Mouse (Mus musculus) gastrocnemius, postnatal 36 days (tissue): ENCODE measurements around the gene Hoxd3. TPM values are rescaled to one million over a fixed set of nuclear protein-coding genes. Genes with fewer than 3 reads are reported as not detected.

Experiments used
- DNase-seq, 2 experiments: peaks; one replicate each; pipeline ENCODE4 v3.0.0; 2022
- intact Hi-C: fragments of 180-260 bp; cut with DNase I; formaldehyde crosslinking; loops from one replicate; pipeline ENCODE4 v1.15.1; 2025
- total RNA-seq, 2 experiments: library from RNA; stranded (reverse); gene quantifications; 2 replicates each; pipeline ENCODE4 v1.2.3; 2021

Gene Hoxd3
- total RNA-seq, 2 experiments from 2014 or later: 0.32 TPM; not detected in 1

- intact Hi-C loops: no loop called here
These were observed 25.9 kb downstream of the Hoxd3 start for GRCm38 (mm10) chr2:74737578-74738070.

GRCm38 (mm10) chr2:74738623-74739475 lies 27.1 kb downstream of the Hoxd3 start:
- no peak for DNase-seq
- intact Hi-C loops: no loop called here

More at GRCm38 (mm10) chr2:74737578-74738070, 25.9 kb downstream of the Hoxd3 start:
- DNase-seq: no peak

GRCm38 (mm10) chr2:74739476-74739800 lies 27.7 kb downstream of the Hoxd3 start:
- DNase-seq: no peak
- intact Hi-C loops: no loop called here

- no peak for DNase-seq
- intact Hi-C loops: no loop called here
These were observed 28.1 kb downstream of the Hoxd3 start for GRCm38 (mm10) chr2:74739869-74740268.

GRCm38 (mm10) chr2:74740311-74741091 lies 28.8 kb downstream of the Hoxd3 start:
- intact Hi-C loops: no loop called here

GRCm38 (mm10) chr2:74741252-74741978 lies 29.7 kb downstream of the Hoxd3 start:
- intact Hi-C loops: no loop called here
- no peak for DNase-seq

More at GRCm38 (mm10) chr2:74740311-74741091, 28.8 kb downstream of the Hoxd3 start:
- no peak for DNase-seq

GRCm38 (mm10) chr2:74741979-74742277 lies 30.2 kb downstream of the Hoxd3 start:
- no peak for DNase-seq
- intact Hi-C loops: no loop called here

GRCm38 (mm10) chr2:74745540-74746297 lies 34.0 kb downstream of the Hoxd3 start:
- no peak for DNase-seq
- intact Hi-C loops: no loop called here

GRCm38 (mm10) chr2:74746298-74746921 lies 34.7 kb downstream of the Hoxd3 start:
- DNase-seq: no peak
- intact Hi-C loops: no loop called here

GRCm38 (mm10) chr2:74747006-74747405 lies 35.3 kb downstream of the Hoxd3 start:
- DNase-seq: no peak
- intact Hi-C loops: no loop called here

- intact Hi-C loops: no loop called here
- DNase-seq: no peak
These were observed 36.0 kb downstream of the Hoxd3 start for GRCm38 (mm10) chr2:74747661-74748141.

- intact Hi-C loops: no loop called here
- no peak for DNase-seq
These were observed 36.8 kb downstream of the Hoxd3 start for GRCm38 (mm10) chr2:74748436-74748995.

- intact Hi-C loops: no loop called here
- no peak for DNase-seq
These were observed 37.8 kb downstream of the Hoxd3 start for GRCm38 (mm10) chr2:74749337-74750121.

GRCm38 (mm10) chr2:74750731-74751250 lies 39.1 kb downstream of the Hoxd3 start:
- no peak for DNase-seq
- intact Hi-C loops: loop anchor here (1.0 kb wide), 1 partner anchor 31 kb away; no protein-coding TSS in a partner anchor

GRCm38 (mm10) chr2:74751861-74752260 lies 40.1 kb downstream of the Hoxd3 start:
- DNase-seq: no peak
- intact Hi-C loops: loop anchor here (1.0 kb wide), 1 partner anchor 29 kb away; no protein-coding TSS in a partner anchor

- no peak for DNase-seq
- intact Hi-C loops: no loop called here
These were observed 40.9 kb downstream of the Hoxd3 start for GRCm38 (mm10) chr2:74752431-74753174.

- intact Hi-C loops: no loop called here
- no peak for DNase-seq
These were observed 41.4 kb downstream of the Hoxd3 start for GRCm38 (mm10) chr2:74753175-74753523.

- intact Hi-C loops: no loop called here
These were observed 42.0 kb downstream of the Hoxd3 start for GRCm38 (mm10) chr2:74753711-74754110.

More at GRCm38 (mm10) chr2:74753711-74754110, 42.0 kb downstream of the Hoxd3 start:
- DNase-seq: no peak
